Mouse (Mus musculus): ENCODE data around the gene LTO1. TPM values are rescaled to one million over a fixed set of nuclear protein-coding genes. Genes with fewer than 3 reads are reported as not detected.
"Not testable (repeated sequence)": the region's sequence is repeated elsewhere in the genome, so short reads cannot be mapped to it uniquely, and the experiment has no call there.

Gene LTO1
- 10 to 100 TPM; 18.1 to 18.3 TPM for total RNA-seq (2021)
- long read RNA-seq, experiment 1, full-length matches to known transcripts = 18 of 20 reads
- long read RNA-seq, experiment 1, partial matches to known transcripts = 1 of 20 reads
- long read RNA-seq, experiment 1, other reads (novel, unspliced or antisense) = 1 of 20 reads
- long read RNA-seq, experiment 2, partial matches to known transcripts = 0 of 7 reads
- long read RNA-seq, experiment 2, other reads (novel, unspliced or antisense) = 1 of 7 reads

- DNase-seq = peak; percentile 94 to 95
Observed at GRCm38 (mm10) chr7:144914948-144915750, at the start of gene LTO1. LTO1 (plus strand) TSS chr7:144915100.

GRCm38 (mm10) chr7:144867161-144867560 lies 47.7 kb upstream of the LTO1 start:
- no peak for DNase-seq

GRCm38 (mm10) chr7:144867602-144868001 lies 47.3 kb upstream of the LTO1 start:
- no peak for DNase-seq

GRCm38 (mm10) chr7:144872420-144872819 lies 42.5 kb upstream of the LTO1 start:
- no peak for DNase-seq

- no peak for DNase-seq
Observed at GRCm38 (mm10) chr7:144873160-144873559, 41.7 kb upstream of the LTO1 start.

GRCm38 (mm10) chr7:144874226-144874625 lies 40.7 kb upstream of the LTO1 start:
- DNase-seq = no peak

- DNase-seq = no peak
Observed at GRCm38 (mm10) chr7:144878401-144878800, 36.5 kb upstream of the LTO1 start.

GRCm38 (mm10) chr7:144883106-144883505 lies 31.8 kb upstream of the LTO1 start:
- no peak for DNase-seq

GRCm38 (mm10) chr7:144887672-144888071 lies 27.2 kb upstream of the LTO1 start:
- no peak for DNase-seq

- no peak for DNase-seq
Observed at GRCm38 (mm10) chr7:144888564-144889299, 26.2 kb upstream of the LTO1 start.

- not testable (repeated sequence) for DNase-seq
Observed at GRCm38 (mm10) chr7:144890661-144891060, 24.2 kb upstream of the LTO1 start.

- DNase-seq = no peak
Observed at GRCm38 (mm10) chr7:144891863-144892262, 23.0 kb upstream of the LTO1 start.

- DNase-seq = no peak
Observed at GRCm38 (mm10) chr7:144892322-144892721, 22.6 kb upstream of the LTO1 start.

GRCm38 (mm10) chr7:144894191-144894590 lies 20.7 kb upstream of the LTO1 start:
- peak in 1 of 2 experiments; percentile 60 for DNase-seq

GRCm38 (mm10) chr7:144894706-144895105 lies 20.2 kb upstream of the LTO1 start:
- no peak for DNase-seq

- peak; percentile 65 to 85 for DNase-seq
Observed at GRCm38 (mm10) chr7:144895305-144896111, 19.4 kb upstream of the LTO1 start.

- DNase-seq = peak in 1 of 2 experiments; percentile 20
Observed at GRCm38 (mm10) chr7:144896294-144897218, 18.3 kb upstream of the LTO1 start, which contains the start of gene Fgf15. Fgf15 (plus strand) TSS chr7:144896531.

- no peak for DNase-seq
Observed at GRCm38 (mm10) chr7:144898506-144898905, 16.4 kb upstream of the LTO1 start.

- not testable (repeated sequence) for DNase-seq
Observed at GRCm38 (mm10) chr7:144905514-144905913, 9.4 kb upstream of the LTO1 start.

- peak; percentile 21 to 77 for DNase-seq
Observed at GRCm38 (mm10) chr7:144906708-144907397, 8.0 kb upstream of the LTO1 start.
